Mouse (Mus musculus) gastrocnemius, postnatal 4 days (tissue): ENCODE results near the gene Upf1. TPM values are rescaled to one million over a fixed set of nuclear protein-coding genes. Genes with fewer than 3 reads are reported as not detected.

Experiments
- DNase-seq, 2 experiments: peaks; one replicate each; pipeline ENCODE4 v3.0.0; 2021 to 2022; ENCODE audit warnings: low spot score in 2 of 2, mixed read lengths in 2 of 2
- long read RNA-seq, 2 experiments: library from polyadenylated mRNA; stranded (forward); transcript quantifications; one replicate each; pipeline ENCODE4 v2.0.0; 2021
- total RNA-seq, 2 experiments: library from RNA; stranded (reverse); gene quantifications; 2 replicates each; pipeline ENCODE4 v1.2.3; 2021

The Upf1 gene
- 10 to 100 TPM; 45.0 to 47.9 TPM for total RNA-seq
- long read RNA-seq, experiment 1, full-length matches to known transcripts, result 35 of 61 reads
- long read RNA-seq, experiment 1, partial matches to known transcripts, result 16 of 61 reads
- long read RNA-seq, experiment 1, other reads (novel, unspliced or antisense), result 10 of 61 reads
- long read RNA-seq, experiment 2, full-length matches to known transcripts, result 80 of 111 reads
- long read RNA-seq, experiment 2, partial matches to known transcripts, result 18 of 111 reads
- long read RNA-seq, experiment 2, other reads (novel, unspliced or antisense), result 13 of 111 reads

DNA sequence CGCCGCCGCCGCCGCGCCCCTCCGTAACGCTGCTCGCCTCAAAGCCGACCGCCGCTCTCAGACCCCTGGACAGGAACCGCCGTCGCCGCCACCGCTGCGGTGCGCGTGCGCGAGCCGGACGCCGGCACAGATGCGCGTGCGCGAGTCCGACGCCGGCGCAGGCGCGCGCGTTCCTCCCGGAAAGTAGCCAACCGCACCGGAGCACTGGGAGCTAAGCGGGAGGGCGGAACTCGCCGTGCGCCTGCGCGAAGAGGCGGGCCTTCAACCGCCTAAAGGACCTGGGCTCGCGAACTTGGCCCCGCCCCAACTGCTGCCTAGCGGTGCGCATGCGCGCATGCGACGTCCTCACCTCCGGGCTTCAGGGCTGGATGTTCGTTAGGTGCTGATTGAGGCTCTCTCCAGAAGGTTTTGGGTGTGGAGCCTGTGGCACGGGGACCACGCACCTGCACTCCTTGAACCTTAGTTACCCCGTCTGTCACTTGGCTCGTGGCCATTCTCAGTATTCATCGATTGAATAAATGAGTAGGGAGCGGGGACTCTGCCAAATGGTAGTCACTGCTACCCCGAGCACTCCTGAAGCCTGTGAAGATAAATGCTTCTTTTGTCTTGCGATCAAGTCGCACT is at the start of gene Upf1:
Upf1 (minus strand) TSS at position 85 of the 624 bp plus-strand sequence.
- peak; percentile 100 for DNase-seq

DNA sequence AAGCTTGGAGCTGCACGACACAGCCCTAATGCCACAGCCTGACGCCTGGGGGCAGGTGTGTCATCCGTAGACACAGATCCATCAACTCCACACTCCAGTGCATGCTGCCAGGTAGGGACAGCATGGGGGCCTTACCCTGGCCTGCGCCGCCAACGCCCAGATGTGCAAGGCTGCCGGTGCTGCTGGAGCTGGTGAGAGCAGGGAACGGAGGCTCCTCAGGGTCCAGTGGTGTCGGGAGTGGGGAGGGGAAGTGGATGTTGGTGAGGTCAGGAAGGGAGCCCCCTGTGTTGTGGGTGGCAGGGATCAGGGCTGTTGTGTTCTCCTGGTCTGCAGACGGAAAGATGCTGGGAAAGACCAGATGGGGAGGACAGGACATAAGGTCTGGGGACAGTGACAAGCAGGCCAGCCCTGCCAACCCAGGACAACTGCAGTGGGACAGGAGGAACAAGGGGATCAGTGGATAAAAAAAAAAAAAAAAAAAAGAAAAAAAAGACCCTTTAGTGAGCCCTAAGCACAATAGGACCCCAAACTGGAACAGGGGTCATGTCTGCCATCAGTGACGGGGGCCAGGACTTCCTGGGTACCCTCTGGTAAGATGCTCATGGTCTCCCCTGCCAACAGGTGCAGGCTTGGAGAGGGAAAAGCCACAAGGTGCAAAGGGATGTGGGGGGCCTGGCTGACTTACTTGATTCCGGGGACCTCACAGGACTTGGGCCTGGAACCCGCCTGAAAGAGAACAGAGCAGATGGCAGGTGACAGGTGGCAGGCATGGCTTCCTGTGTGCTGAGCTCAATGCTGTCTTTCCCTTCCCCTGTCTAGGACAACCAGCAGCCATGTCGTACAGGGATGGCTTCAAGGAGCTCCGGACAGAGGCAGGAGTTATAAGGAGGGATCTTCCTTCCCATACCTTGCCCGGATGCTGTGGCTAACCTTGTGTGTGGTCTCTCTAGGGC is 44.8 kb upstream of the Upf1 start:
- no peak for DNase-seq

DNA sequence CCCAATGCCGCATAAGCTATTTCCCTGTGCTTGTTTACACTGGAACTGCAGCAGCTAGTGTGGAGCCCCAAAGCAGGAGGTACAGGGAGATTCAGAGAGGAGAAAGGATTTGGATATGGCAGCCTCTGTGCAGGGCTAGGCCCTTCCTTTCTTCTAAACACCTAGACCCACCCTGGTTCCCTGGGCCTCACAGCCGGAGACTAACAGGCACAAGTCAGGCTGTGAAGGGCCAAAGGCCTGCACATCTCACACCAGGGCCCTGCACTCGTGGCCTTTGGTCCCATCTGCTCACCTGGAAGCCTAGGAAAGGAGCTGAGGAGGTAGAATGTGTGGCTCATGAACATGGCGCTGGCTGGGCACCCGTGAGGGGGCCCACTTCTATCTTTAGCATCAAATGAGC is 43.1 kb upstream of the Upf1 start:
- no peak for DNase-seq

DNA sequence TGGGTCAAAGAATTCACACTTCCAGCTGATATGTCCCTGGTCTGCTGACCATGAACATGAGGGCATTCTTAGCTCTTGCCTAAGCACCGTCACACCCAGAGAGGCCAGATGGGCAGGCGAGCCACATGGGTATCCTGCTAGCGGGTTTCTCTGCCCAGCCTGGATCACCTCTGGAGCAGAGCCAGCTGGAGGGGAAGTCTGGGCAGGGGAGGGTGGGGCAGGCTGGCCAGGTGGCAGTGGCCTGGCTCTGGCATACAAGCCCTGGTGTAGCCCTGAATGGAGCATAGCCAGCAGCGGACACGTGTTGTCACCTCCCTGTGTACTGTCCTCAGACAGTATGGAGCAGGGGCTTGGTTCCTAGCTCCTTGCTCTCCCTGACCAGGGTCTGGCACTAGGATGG is 42.6 kb upstream of the Upf1 start:
- peak in 1 of 2 experiments; percentile 45 for DNase-seq

DNA sequence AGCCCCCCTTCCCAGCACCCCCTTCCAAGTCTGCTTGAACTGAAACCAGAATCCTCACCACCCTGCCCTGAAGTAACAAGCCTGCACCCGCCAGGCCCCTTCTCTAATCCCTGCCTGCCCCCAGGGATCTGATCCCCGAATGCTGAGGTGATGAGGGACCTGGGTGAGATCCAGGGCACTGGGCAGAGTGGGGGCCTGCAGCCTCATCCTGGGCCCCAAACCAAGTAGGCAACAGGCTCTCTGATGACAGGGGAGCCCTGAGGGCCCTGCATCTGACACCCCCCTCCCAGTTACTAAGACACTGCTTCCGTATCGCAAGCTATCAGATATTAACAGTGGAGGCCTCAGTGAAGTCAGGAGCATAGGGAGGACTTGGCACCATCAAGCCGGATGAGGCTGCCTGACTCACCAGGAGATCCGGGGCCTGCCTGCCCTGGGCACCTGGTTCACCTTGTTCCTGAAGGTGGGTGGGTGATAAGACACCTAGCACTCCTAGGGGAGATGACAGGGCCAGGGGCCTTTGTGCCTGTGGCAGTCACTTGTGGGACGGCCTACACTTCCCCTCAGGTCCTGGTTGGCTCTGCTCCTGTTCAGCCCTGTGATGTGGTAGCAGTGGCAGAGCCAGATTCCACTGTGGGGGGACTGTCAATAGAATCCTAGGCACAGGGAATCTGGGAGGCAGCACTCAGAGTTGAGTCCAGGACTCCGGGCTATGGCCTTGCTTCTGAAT is 41.4 kb upstream of the Upf1 start:
- no peak for DNase-seq

DNA sequence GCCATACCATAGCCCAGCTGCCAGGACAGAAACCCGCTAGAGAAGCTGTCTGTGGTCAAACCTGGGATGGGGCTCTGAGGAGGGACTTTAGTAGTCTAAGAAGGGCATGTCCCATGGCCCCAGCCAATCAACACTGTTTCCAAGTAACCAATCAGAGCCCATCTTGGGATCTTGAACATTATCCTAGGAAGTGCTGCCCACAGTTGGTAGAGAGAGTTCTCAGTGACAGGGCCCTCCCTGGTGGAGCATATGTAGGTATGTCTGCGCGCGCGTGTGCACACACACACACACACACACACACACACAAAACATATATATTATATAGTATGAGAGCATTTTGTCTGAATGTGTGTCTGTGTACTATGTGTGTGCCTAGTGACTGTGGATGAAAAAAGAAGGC is 40.0 kb upstream of the Upf1 start:
- no peak for DNase-seq

DNA sequence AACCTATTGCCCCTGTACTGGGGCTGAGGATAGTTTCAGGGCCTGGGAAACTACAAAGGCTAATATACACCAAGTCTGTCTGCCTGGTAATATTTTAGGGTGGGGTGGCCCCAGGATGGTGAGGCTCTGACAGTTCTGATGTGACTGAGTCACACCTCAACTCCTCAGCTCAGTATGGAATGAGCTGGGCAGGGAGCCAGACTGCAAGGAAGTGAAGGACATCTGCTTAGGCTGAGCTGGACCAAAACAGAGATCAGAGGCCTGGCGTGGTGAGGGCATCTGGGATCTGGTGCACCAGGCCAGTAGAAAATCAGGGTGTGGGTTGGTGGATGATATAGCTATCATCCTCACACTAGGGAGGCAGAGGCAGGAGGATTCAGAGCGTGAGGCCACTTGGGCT is 36.6 kb upstream of the Upf1 start:
- DNase-seq, result no peak

DNA sequence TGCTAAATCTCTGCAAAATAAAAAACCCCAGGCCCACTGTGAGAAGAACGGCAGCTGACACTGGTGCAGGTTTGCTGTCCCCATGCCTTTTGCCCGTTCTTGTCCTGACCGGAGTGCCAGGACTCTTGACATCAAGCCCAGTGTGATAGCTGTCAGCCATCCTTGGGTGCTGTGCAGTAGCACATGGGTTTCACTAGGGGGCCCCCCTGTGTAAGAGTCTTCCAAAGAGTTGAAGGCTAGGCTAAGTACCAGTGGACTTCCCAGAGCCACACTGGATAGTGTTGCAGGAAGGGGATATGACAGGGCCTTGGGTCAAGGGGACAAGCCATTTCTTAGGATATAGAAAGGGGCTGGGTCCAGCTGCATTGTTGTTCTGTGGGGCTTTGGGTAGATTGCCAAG is 30.2 kb upstream of the Upf1 start:
- DNase-seq, result peak in 1 of 2 experiments; percentile 73

DNA sequence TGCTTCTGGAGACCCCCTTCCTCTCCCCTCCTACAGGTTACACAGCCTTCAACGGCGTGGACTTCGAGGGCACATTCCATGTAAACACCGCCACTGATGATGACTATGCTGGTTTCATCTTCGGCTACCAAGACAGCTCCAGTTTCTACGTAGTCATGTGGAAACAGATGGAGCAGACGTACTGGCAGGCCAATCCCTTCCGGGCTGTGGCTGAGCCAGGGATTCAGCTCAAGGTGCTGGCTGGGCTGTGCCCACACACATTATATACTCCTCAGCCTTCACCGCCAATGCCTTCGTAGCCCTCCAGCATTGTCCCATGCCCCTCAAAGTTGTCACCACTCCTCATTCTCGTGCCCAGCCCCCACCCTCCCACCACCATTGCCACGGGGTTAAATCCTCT is 27.0 kb upstream of the Upf1 start:
- no peak for DNase-seq

DNA sequence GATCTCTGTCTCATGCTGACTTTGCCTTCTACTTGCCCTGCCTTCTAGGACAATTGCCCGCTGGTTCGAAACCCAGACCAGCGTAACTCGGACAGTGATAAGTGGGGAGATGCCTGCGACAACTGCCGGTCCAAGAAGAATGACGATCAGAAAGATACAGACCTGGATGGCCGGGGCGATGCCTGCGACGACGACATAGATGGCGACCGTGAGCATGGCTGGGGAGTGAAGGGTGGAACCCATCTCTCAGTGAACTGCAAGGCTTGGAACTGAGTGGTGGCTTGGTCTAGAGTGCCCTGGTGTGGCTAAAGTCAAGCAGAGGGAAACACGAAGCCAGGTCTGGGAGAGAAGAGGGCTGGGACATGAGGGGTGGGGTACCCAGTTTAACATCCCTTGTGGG is 24.0 kb upstream of the Upf1 start:
- no peak for DNase-seq

DNA sequence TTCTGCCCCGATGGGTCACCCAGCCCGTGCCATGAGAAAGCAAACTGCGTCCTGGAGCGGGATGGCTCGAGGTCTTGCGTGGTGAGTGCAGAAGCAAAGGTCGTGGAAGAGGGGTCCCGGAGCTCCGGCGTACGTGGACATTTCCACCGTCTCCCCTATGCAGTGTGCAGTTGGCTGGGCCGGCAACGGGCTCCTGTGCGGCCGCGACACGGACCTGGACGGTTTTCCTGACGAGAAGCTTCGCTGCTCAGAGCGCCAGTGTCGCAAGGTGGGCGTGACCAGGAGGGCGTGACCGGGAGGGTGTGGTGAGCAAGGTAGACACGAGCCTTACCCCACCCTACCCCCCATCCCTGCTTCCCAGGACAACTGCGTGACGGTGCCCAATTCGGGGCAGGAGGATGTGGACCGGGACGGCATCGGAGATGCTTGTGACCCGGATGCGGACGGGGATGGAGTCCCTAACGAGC is 23.2 kb upstream of the Upf1 start:
- no peak for DNase-seq

DNA sequence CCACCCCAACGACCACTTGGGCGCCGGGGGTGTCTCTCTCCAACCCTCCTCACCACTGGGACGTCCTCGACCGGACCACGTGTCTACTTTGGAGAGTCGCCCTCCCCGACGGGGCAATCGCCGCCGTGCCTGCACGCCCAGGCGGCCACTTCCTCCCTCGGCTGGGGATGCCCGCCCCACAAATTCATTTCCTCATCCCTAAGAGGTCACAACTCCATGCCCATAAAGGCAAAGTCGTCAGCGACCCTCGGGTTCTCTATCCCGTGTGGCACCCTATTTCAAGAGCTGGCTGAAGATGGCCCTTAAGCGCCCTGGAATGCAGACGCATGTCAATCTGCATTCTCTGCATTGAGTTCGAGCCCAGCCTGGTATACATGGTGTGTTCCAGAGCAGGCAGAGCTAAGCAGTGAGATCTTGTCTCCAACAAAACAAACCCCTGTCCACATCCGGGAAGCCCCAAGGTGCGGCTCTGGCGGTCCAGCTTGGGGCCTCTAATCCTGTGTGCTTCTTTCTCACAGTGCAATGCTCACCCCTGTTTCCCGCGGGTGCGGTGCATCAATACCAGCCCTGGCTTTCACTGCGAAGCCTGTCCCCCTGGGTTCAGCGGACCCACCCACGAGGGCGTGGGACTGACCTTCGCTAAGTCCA is 22.3 kb upstream of the Upf1 start:
- DNase-seq, result no peak

DNA sequence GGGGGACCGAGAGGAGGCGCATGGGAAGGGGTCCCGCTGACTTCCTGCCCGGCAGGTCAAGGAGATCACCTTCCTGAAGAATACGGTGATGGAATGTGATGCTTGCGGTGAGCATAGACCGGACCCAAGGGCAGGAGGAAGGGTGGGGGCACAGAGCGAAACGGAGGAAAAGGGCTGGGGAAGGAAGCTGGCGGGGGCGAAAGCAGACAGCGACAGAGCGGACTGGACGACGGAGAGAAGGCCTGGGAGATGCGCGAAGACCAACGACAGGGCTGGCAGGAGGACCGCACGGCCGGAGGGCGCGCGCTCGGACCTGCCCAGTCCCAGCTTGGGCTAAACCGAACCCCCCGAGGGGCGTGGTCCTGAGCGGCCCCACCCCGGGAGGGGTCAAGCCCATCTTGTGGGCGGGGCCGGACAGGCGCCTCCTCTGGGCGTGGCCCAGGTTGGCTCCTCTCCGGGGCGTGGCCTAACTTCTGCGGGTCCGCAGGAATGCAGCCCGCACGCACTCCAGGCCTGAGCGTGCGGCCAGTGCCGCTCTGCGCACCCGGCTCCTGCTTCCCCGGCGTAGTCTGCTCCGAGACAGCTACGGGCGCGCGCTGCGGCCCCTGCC is 21.3 kb upstream of the Upf1 start:
- peak; percentile 71 to 75 for DNase-seq

DNA sequence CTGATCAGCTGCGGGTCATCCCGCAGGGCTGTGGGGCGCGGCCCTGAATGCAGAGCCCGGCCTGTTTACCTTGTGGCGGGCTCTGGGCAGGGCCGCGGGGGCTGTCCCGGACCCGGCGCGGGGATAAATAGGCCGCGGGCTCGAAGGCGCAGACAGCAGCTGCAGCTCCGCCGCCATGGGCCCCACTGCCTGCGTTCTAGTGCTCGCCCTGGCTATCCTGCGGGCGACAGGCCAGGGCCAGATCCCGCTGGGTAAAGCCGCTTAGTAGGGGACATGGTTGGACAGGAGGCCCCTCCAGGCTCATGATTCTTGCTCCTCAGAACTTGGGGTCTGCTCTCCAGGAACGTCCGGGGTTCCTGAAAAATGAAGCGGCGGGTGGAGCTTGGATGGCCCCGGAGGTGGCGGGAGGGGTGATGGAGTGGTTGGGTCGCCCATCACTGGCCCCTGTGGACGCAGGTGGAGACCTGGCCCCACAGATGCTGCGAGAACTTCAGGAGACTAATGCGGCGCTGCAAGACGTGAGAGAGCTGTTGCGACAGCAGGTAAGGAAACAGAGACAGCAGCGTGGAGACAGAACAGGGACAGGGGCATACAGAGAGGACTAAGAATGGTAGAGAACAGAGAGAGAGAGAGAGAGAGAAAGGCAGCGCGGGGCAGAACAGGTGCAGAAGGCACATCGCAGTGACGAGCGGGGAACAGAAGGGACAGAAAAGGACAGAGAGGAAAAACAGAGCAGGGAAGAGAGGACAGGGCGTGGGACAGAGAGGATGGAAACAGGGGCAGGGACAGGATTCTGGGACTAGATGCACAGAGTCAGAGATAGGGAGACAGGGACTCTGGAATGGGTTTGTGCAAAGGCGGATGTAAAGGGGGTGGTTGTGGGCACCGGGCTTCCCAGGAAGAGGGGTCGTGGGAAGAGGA is 20.6 kb upstream of the Upf1 start, which contains the start of gene Comp:
Comp (plus strand) TSS at position 162 of the 921 bp plus-strand sequence.
- no peak for DNase-seq

DNA sequence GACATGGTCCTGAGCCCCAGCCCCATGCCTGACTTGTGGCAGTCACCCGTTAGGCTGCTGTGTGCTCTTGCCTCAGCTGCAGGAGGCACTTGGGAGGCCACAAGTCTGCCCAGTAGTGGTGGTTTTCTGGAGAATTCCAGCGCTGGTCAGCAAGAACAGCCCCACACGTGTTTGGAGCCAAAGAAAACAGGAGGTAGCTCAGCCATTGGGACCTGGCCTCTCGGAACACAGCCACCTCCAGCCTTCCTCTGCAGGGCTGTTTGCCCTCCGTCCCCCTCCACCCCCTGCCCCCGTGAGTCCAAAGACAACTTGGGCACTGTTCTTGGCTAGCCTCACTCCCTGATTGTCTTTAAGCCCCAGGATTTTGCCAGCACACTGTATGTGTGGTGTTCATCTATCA is 18.9 kb upstream of the Upf1 start:
- DNase-seq, result no peak

DNA sequence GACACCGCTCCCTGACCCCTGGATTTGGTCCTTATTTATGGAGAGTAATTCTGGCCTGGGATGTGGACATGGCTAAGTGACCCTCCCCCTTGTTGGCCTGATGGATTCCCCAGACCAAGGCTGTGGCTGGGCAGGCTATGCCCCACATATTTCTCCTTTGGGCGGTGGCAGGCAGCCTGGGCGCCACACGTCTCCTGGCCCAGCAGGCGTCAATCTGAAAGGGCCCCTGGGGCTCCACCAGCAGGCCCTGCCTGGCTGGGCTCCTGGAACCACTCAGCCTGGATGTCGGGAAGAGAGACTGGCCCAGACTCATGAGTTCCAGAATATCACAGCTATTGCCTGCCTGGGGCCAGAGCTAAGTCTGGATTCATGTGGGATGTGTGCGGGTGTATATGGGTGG is 17.4 kb upstream of the Upf1 start:
- no peak for DNase-seq

DNA sequence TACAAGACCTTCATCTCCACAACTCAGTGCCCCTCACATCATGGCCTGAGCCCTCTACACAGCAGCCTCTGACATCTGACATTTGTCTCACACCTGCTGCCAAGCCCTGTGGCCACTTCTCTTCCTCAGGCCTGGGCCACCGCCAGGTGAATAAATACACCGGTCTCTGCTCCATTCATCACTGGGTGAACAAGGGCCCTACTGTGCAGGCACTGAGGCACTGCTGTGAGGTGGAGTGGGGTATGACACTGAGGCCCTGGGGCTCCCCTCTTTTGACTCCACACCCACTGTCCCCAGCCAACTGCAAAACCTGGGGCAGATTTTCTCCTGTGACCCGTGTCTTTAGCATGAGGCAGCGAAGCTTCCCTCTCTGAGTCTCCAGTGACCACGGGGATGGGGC is 13.5 kb upstream of the Upf1 start:
- DNase-seq, result no peak

DNA sequence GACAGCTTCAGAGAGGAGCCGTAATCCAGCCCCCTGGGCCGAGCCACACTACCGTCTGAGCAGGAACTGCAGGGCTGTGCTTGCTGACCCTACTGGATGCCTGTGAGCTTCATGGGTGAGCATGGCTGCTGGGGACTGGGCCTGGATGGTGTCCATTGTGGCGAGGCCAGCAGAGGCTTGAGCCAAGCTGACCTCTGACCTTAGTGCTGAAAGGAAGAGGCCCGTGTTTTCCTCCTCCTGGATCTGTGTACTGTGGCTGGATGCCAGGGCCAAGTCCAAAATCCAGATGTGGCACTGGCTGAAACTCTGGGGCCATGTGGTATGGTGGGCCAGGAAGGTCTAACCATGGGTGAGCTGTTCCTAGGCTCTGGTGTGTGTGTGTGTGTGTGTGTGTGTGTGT is 11.0 kb upstream of the Upf1 start:
- DNase-seq, result no peak

DNA sequence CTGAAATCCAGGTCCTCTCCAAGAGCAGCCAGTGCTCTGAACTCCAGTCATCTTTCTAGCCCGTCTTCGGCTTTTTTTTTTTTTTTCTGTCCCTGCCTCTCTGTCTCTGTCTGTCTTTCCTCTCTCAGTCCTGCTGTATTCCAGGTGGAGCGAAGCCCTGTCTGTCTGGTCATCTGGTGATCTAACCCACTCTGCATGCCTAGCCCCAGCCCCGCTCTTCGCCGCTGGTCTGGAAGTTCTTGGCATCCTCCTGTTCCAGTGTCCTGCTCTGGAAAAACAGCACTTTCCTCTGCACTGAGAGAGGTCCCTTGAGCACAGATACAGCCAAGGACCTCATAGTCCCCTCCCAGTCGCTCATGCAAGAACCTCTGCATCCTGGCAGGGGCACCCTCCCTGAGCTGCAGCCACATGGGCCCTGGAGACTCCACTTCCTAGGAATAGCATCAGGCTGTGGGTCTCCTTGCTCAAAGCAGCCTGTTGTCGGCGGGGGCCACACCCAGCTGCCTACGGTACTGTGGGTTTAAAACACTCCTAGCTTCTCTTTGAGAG is 8.5 kb upstream of the Upf1 start:
- DNase-seq, result no peak
